Mouse (Mus musculus): ENCODE measurements at regions not wholly inside any gene's neighbourhood (a gene's known extent, or its start where the extent isn't known, plus 50 kb on each side); places are given as distances from the start of the nearest gene placed in this dataset.

GRCm38 (mm10) chr17:4380449-4380848, 613.7 kb upstream of the Arid1b start:
- TF ChIP-seq CTCF (IDR thresholded peaks at IDR 0.05; ENCODE audit: low read depth) = no peak
- TF ChIP-seq EP300 (optimal IDR thresholded peaks at IDR 0.05) = no peak
